Mouse (Mus musculus): ENCODE results near the gene Mroh3. TPM values are rescaled to one million over a fixed set of nuclear protein-coding genes. Genes with fewer than 3 reads are reported as not detected.

Mroh3 gene
- under 1 TPM in 1 of 2 experiments, not detected in 1; 0.31 TPM for polyA plus RNA-seq (2017; shearing (Covaris generic))

DNA sequence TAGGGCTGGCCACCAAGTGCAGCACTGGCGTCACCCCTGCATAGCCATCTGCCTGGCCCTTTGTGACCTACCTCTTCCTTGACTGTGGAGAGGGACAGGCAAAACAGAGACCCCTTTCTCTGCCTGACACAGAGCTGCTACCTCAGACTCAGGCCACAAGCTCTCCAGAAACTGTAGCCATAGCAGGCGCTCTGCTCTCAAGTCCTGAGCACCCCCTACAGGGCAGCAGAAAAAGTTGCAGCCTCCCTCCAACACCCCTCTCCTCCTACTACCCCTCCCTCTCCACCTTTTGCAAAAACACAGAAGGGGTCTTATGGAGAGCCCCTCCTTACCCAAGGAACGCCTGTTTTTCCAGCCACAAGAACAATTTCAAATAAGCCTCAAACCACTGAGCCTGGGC lies at the start of gene Mroh3:
TSS of gene Mroh3 (minus strand) at position 26 of the 400 bp plus-strand sequence.

GRCm38 (mm10) chr1:136260635-136261238 lies 48.1 kb upstream of the Mroh3 start, which contains the start of gene Gpr25:
Gene Gpr25 (minus strand): TSS chr1:136260873.

GRCm38 (mm10) chr1:136233892-136234594 lies 21.4 kb upstream of the Mroh3 start, which contains the start of gene Inava:
Gene Inava (minus strand): TSS chr1:136234264.

Other genes starting within 250 kb of the Mroh3 start
- under 1 TPM; 0.04 to 0.80 TPM for gene Igfn1, start 206.5 kb downstream of the Mroh3 start, polyA plus RNA-seq (2017; shearing (Covaris generic))
- 10 to 100 TPM; 20.6 to 34.9 TPM for gene Tmem9, start 204.7 kb downstream of the Mroh3 start, polyA plus RNA-seq (2017; shearing (Covaris generic))
- not detected for gene Ascl5, start 162.0 kb downstream of the Mroh3 start, polyA plus RNA-seq (2017; shearing (Covaris generic))
- 1 to 10 TPM in 1 of 2 experiments, under 1 TPM in 1; 0.37 to 4.2 TPM for gene Cacna1s, start 160.1 kb downstream of the Mroh3 start, polyA plus RNA-seq (2017; shearing (Covaris generic))
- gene Kif21b, start 81.4 kb downstream of the Mroh3 start, polyA plus RNA-seq (2017; shearing (Covaris generic)), result 10 to 100 TPM; 47.8 to 52.6 TPM
- gene Inava, start 21.4 kb upstream of the Mroh3 start, polyA plus RNA-seq (2017; shearing (Covaris generic)), result 1 to 10 TPM in 1 of 2 experiments, under 1 TPM in 1; 0.30 to 1.3 TPM
- under 1 TPM in 1 of 2 experiments, not detected in 1; 0.27 TPM for gene Gpr25, start 48.0 kb upstream of the Mroh3 start, polyA plus RNA-seq (2017; shearing (Covaris generic))
- gene Camsap2, start 133.3 kb upstream of the Mroh3 start, polyA plus RNA-seq (2017; shearing (Covaris generic)), result 10 to 100 TPM; 10.1 to 13.8 TPM
- gene Ddx59, start 202.4 kb upstream of the Mroh3 start, polyA plus RNA-seq (2017; shearing (Covaris generic)), result 10 to 100 TPM; 24.0 to 24.1 TPM

Data from inflammation-experienced regulatory T-cells (primary cell).